Mouse (Mus musculus): Measurements from ENCODE around the gene Trim60.

Gene Trim60

DNA sequence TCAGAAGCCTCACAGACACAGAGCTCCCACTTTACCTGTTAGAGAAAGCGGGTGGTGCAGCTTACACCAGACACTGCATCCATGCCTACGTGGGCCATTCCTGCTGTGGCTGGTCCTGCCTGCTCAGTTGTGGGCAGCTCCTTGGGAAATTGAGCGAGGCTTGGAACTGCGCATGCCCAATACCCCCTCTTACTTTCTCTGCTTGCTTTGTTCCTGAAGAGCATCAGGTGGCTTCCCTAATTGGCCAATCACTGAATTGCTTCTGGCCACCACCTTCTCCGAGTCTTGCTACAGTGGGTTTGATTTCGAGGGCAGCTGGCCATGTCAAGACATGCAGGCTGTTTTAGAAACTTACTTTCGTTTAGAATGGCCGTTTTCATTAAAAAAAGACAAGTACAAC, at the start of gene Trim60, which contains the start of gene Trim61:
TSS of gene Trim60 (minus strand) at position 162 of the 400 bp plus-strand sequence.
TSS of gene Trim61 (minus strand) at position 101 of the 400 bp plus-strand sequence.
- 81% methylated on average over 8 of the region's 8 CpGs for WGBS

DNA sequence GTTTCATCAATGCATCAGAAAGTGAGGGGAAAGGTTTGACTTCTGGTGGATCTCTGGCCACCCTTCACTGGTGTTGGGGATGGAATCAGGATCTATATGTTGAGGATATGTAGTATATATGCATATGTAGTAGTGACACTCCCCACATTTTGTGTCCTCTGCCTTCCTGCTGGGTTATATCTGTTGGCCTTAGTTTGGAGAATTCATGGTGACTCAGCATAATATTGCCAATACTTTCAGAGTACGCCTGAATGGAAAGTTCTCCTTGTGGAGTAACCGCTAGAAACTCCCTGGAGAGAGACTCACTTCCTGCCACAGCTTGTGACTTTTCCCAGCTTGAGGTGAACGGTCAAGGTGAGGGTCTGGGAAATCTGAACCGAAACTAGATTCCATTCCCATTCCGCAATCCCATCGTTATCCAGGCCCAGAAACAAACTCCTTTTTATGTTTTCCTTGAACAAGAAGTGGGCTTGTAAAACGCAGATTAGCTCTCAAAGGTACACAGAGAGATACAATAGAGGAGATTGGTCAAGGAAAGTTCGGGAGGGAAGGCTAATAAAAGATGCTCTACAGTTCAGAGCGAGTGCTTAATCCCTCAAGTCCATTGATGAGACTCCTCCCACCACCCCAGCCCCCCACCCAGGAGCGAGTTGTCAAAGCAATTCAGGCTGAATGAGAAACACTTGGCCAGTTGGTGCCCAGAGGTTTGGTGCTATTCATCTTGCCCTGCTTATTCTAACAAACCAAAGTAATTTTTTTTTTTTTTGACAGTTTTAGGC, 49.5 kb upstream of the Trim60 start:
- 56% methylated on average over 10 of the region's 10 CpGs for WGBS

- 96% methylated on average over 4 of the region's 4 CpGs for WGBS
Observed at GRCm38 (mm10) chr8:65067031-65067430, 48.6 kb upstream of the Trim60 start.

DNA sequence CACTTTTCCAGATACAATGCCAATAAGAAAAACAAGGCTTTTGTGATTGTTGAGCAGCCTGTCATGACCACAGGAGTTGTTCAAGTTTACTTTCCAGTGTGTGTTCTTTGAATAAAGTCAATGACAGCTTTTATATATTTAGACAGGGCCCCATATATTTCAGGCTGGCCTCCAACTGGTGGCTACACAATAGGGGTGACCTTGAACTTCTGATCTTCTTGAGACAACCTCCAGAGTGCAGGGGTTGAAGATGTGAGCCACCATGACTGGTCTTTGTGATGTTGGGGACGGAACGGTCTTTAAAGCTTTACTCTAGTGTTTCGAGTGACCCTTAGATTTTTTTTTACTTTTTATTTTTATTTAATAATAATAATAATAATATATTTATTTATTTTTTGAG, 47.2 kb upstream of the Trim60 start:
- 98% methylated on average over 3 of the region's 3 CpGs for WGBS

GRCm38 (mm10) chr8:65064071-65064470, 45.7 kb upstream of the Trim60 start:
- WGBS = 72% methylated on average over 2 of the region's 2 CpGs

DNA sequence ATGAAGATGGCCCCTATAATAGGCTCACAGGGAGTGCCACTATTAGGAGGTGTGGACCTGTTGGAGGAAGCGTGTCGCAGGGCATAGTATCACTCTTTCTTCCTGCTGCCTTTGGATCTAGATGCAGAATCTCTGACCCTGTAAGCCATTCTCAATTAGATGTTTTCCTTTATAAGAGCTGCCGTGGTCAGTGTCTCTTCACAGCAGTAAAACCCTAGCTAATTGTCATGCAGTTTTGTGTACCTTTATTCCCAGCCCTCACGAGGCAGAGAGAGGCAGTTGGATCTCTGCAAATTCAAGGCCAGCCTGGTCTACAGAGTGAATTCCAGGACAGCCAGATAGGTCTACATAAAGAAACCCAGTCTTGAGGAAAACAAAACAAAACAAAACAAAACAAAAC, 43.8 kb upstream of the Trim60 start:
- WGBS = 90% methylated on average over 4 of the region's 4 CpGs

DNA sequence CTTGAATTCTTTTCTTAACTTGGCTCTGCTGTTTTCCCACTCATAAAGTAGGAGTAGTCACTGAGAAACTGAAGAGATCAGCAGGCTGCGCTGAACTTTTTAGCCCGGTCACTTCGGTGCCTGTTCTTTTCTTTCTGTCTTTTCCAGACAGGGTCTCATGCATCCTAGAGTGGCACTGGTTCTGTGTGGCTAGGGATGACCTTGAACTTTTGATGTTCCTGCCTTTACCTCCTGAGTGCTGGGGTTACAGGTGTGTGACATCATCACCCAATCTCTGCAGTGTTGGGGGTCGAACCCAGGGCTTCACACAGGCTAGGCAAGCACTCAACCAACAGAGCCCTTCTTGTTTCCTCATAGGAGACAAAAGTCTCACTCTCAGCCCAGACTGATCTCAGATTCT, 38.3 kb upstream of the Trim60 start:
- WGBS = 94% methylated on average over 4 of the region's 4 CpGs

DNA sequence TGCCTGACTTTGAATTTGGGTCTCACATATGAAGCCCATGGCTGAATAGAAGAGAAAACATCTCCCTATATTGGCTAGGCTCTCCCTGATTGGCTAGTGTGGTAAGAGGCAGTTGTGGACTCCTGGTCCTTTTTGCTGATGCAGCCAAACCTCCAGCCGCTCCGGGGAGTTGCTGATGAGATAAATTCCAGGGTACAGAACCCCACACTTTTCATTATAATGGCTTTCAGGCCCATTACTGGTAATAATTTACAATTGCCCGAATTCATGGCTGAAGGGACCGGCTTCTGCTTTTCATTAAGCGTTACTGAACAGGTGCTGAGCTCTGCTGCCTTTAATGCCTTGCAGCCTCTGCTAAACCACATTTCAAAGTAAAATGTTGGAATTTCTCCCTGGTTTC, 35.6 kb upstream of the Trim60 start:
- WGBS = 73% methylated on average over 5 of the region's 5 CpGs

DNA sequence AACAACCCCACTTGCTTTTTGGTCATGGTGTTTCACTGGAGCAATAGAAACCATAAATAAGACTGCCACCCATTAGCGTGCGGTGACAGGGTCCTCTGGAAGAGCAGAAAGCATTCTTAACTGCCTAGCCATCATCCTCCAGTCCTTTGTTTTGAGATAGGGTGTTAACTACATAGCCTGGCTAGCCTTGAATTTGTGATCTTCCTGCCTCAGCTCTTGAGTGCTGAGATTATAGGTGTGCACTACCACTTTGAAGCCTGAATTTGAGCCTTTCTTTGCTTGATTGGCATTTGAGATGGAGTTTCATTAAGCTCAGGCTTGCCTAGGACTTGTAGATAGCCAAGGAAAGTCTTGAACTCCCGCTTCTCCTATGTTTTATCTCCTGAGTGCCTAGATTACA, 35.2 kb upstream of the Trim60 start:
- 98% methylated on average over 3 of the region's 3 CpGs for WGBS

- 89% methylated on average over 4 of the region's 4 CpGs for WGBS
Observed at GRCm38 (mm10) chr8:65047801-65048200, 29.4 kb upstream of the Trim60 start.

- WGBS = 95% methylated on average over 4 of the region's 4 CpGs
Observed at GRCm38 (mm10) chr8:65047193-65047592, 28.8 kb upstream of the Trim60 start.

DNA sequence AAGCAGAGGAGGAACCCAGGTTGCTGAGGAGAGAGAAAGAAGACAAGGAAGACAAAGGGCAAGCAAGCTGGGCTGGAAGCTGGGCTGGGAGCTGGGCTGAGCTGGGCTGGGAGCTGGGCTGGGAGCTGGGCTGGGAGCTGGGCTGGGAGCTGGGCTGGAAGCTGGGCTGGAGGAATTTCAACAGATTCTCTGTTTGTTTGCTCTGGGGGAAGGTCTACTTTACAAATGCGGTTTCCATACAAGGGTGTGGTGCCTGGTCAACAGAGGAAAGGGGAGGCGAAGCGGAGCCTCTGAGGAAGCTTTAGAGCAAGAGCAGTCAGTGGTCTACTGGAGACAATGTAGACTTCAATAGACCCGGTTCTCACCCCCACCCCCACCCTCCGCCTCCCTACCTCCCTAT, 28.2 kb upstream of the Trim60 start:
- 53% methylated on average over 5 of the region's 5 CpGs for WGBS

GRCm38 (mm10) chr8:65037117-65037533, 18.7 kb upstream of the Trim60 start, which contains the start of gene Apela:
TSS of gene Apela (minus strand) at chr8:65037336.
- 1% methylated on average over 8 of the region's 8 CpGs for WGBS

DNA sequence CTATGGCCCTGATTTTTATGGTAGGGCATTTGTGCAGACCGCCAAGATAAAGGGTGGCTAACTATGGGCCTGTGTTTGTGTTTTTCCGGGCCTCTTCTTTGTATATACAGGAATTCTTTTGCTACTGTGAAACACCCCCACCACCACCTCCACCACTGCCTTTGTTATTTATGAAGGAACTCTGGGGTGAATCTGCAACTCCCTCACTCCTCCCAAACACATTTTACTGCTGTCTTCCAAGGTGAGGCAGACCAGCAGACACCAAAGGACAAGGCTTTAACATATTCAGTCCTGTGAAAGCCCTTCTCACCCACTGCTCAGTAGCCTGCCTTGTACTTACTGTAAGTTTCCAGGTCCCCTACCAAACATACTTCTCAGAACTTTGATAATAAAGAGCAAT, 15.8 kb upstream of the Trim60 start:
- 73% methylated on average over 2 of the region's 2 CpGs for WGBS

- WGBS = 89% methylated on average over 13 of the region's 13 CpGs
Observed at GRCm38 (mm10) chr8:65033056-65033455, 14.7 kb upstream of the Trim60 start.

GRCm38 (mm10) chr8:65032107-65032506, 13.7 kb upstream of the Trim60 start:
- WGBS = 100% methylated on average over 1 of the region's 1 CpGs

GRCm38 (mm10) chr8:65030735-65031485, 12.5 kb upstream of the Trim60 start:
- WGBS = 81% methylated on average over 4 of the region's 4 CpGs

- WGBS = 87% methylated on average over 4 of the region's 4 CpGs
Observed at GRCm38 (mm10) chr8:65029776-65030175, 11.4 kb upstream of the Trim60 start.

DNA sequence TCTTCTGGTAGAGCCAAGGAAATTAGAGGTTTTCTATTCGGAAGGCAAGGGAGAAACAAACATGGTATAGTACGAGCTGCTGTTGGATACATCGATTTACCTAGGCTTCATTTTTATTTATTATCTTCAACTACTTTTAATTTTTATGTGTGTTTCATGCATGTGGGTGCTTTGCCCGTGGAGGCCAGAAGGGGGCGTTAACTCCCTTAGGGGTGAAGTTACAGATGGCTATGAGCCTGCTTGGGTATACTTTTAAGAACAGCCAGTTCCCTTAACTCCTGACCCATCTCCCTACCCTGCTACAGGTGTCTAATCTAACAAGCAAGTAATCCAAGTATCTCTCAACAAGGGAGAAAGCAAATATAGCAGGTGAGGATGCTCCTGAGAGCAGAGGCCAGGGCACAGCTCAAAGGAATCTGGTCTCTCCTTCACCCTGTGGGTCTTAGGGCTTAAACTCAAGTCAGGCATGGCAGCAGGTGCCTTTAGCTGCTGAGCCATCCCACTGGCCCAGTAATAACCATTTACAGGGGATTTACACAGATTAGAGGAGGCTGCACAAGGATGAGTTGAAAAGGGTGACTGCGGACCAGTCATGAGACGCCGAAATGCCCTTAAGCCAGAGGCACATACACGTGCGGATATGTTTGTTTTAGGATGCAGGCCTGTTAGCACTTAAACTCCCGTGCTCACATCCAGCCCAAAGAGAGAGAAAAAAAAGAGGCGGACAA, 10.7 kb upstream of the Trim60 start:
- WGBS = 86% methylated on average over 12 of the region's 12 CpGs

- 44% methylated on average over 8 of the region's 8 CpGs for WGBS
Observed at GRCm38 (mm10) chr8:65022485-65022884, 4.1 kb upstream of the Trim60 start.

GRCm38 (mm10) chr8:65007616-65008015, 10.8 kb downstream of the Trim60 start:
- 81% methylated on average over 6 of the region's 6 CpGs for WGBS

DNA sequence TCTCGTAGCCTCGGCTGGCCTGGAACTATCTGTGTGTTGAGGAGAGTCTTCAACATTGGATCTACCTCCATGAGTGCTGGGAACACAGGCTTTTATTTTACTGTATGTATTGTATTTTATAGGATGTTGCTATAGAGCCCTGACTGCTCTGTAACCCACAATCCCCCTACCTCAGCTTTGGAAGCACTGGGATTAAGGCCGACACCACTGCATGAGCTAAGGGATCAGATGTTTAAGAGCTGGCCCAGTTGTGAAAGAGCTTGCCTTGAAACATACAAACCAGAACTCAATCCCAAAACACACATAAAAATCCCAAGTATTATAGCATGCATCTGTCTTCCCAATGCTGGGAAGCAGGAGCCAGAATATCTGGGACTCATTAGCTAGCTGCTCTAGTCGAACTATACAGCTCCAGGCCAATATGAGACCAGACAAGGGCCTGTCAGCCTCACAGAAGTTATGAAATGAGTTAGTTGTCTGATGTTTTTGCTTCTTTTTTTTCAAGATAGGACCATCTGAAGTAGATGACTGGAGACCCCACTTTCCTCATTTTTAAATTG, 19.5 kb downstream of the Trim60 start:
- 83% methylated on average over 4 of the region's 4 CpGs for WGBS

Data from cerebral cortex, adult 2 months (tissue).